In genomic region chr1:134059739-134060695, GRCm38 (mm10) we compare ENCODE assay signal across 10 mouse cellular contexts. TPM values are rescaled to one million over a fixed set of nuclear protein-coding genes. Genes with fewer than 3 reads are reported as not detected.
DNase-seq lines count a peak whose midpoint lies in the region; ATAC-seq and TF ChIP-seq lines count a peak whose summit lies in the region.
"Had no signal": no experiment of that assay in that cellular context is flagged by ENCODE, and none has a peak within 500 bp of the region (broad histone marks: within the 10 kb centered on the region; RNA-seq: fewer than 3 reads in every experiment).

No protein-coding gene starts in this region.

- H3K4me1 ChIP-seq in heart, adult 2 months (ENCODE audit: control insufficient read depth, insufficient read depth, low read length), result peaks cover 38% of the 10 kb centered on the region
- H3K4me1 ChIP-seq in CH12.LX (ENCODE audit: control insufficient read depth in 1 of 2, insufficient read depth in 2 of 2), result peaks cover 21 to 55% of the 10 kb centered on the region in 2 experiments
- H3K4me1 ChIP-seq in forebrain, postnatal 0 days (ENCODE audit: insufficient read depth), result peaks cover 20% of the 10 kb centered on the region
- peaks cover 71% of the 10 kb centered on the region for H3K4me1 ChIP-seq in liver, embryonic 16.5 days (ENCODE audit: control insufficient read depth, low read depth, low read length)
- peaks cover 26% of the 10 kb centered on the region for H3K4me1 ChIP-seq in thymus, adult 2 months (replicated peaks; ENCODE audit: control insufficient read depth, insufficient read depth, low read length)

- peak in 1 of 2 experiments; percentile 27 for DNase-seq in heart, adult 2 months
- no peak for DNase-seq in heart, postnatal 36 days
- peak; percentile 68 for DNase-seq in CH12.LX (ENCODE audit: extremely low read depth)
- DNase-seq in forebrain, postnatal 0 days, result no peak
- DNase-seq in thymus, adult 2 months, result peak; percentile 67
- no peak for DNase-seq in ovary, postnatal 36 days (ENCODE audit: low spot score)
- no peak for DNase-seq in urinary bladder, adult 18-20 months (ENCODE audit: low spot score in 2 of 2)

- peak overlapping the region; percentile 43 for H3K9ac ChIP-seq in heart, adult 2 months (ENCODE audit: low read depth, low read length)
- peak overlapping the region; percentile 23; the same call in 1 of the 2 replicates for H3K9ac ChIP-seq in CH12.LX (ENCODE audit: insufficient read depth, low read depth)
- peak overlapping the region; percentile 62; the same call in 1 of the 2 replicates for H3K9ac ChIP-seq in forebrain, postnatal 0 days
- peak overlapping the region; percentile 63 for H3K9ac ChIP-seq in liver, embryonic 16.5 days (ENCODE audit: low read depth, low read length)

- WGBS in heart, adult 2 months, result 64% methylated on average over 16 of the region's 16 CpGs
- WGBS in forebrain, postnatal 0 days, result 68% methylated on average over 16 of the region's 16 CpGs
- 55% methylated on average over 16 of the region's 16 CpGs for WGBS in liver, embryonic 16.5 days (ENCODE audit: insufficient replicate concordance)
- whole genome bisulfite sequencing in thymus, adult 2 months, result 14% methylated on average over 16 of the region's 16 CpGs

- ATAC-seq in forebrain, postnatal 0 days, result no peak
- no peak for ATAC-seq in liver, embryonic 16.5 days (ENCODE audit: low read depth)

- no peaks in the 10 kb centered on the region for H3K9me3 ChIP-seq in CH12.LX (replicated peaks; ENCODE audit: low read length)
- H3K9me3 ChIP-seq in forebrain, postnatal 0 days (ENCODE audit: low read length), result no peaks in the 10 kb centered on the region
- no peaks in the 10 kb centered on the region for H3K9me3 ChIP-seq in liver, embryonic 16.5 days (replicated peaks; ENCODE audit: control insufficient read depth, low read length)

- in situ Hi-C loops in CH12.LX (cut with MboI; ENCODE audit: low pct_ligation_motif_present, low pct_unique_long_range_greater_than_20kb, low sequenced_read_pairs), result loop anchor here (5.0 kb wide), 1 partner anchor 47 kb away; no protein-coding TSS in a partner anchor

- TF ChIP-seq RAD21 in CH12.LX (IDR thresholded peaks at IDR 0.05; ENCODE audit: low read depth, low read length), result peak; percentile 74

- peak overlapping the region; percentile 100 for H3K27ac ChIP-seq in heart, adult 2 months
- no peak overlapping the region for H3K27ac ChIP-seq in CH12.LX (ENCODE audit: insufficient read depth, low read depth)
- H3K27ac ChIP-seq in forebrain, postnatal 0 days (ENCODE audit: low read depth, low read length), result peak overlapping the region; percentile 92
- H3K27ac ChIP-seq in liver, embryonic 16.5 days (ENCODE audit: low read length), result peak overlapping the region; percentile 99
- H3K27ac ChIP-seq in thymus, adult 2 months (ENCODE audit: control insufficient read depth, insufficient read depth, low read length), result peak overlapping the region; percentile 97

- TF ChIP-seq EP300 in heart, adult 2 months (IDR thresholded peaks at IDR 0.05; ENCODE audit: insufficient read depth, low read depth, low read length), result no peak
- TF ChIP-seq EP300 in CH12.LX (IDR thresholded peaks at IDR 0.05; ENCODE audit: low read length), result peak; percentile 84

- dilution Hi-C loops in CH12.LX (cut with MboI; ENCODE audit: extremely low pct_ligation_motif_present, extremely low pct_unique_long_range_greater_than_20kb, low sequenced_read_pairs), result no loop called here

- H3K4me2 ChIP-seq in CH12.LX (ENCODE audit: insufficient read depth, low read depth, poor library complexity, severe bottlenecking), result peak overlapping the region; percentile 71
- H3K4me2 ChIP-seq in forebrain, postnatal 0 days (ENCODE audit: low read depth), result peak overlapping the region; percentile 95
- peak overlapping the region; percentile 96 for H3K4me2 ChIP-seq in liver, embryonic 16.5 days (ENCODE audit: low read depth, low read length)

- no peaks in the 10 kb centered on the region for H3K36me3 ChIP-seq in heart, adult 2 months (ENCODE audit: control insufficient read depth, insufficient read depth, low read length)
- no peaks in the 10 kb centered on the region for H3K36me3 ChIP-seq in CH12.LX (replicated peaks in 1 of 2; ENCODE audit: control insufficient read depth in 1 of 2, insufficient read depth in 1 of 2, low read length in 1 of 2)
- no peaks in the 10 kb centered on the region for H3K36me3 ChIP-seq in forebrain, postnatal 0 days (ENCODE audit: insufficient read depth)
- H3K36me3 ChIP-seq in liver, embryonic 16.5 days (ENCODE audit: control insufficient read depth, insufficient read depth), result no peaks in the 10 kb centered on the region
- H3K36me3 ChIP-seq in thymus, adult 2 months (ENCODE audit: control insufficient read depth, insufficient read depth, low read length), result no peaks in the 10 kb centered on the region

- TF ChIP-seq POLR2A in heart, adult 2 months (IDR thresholded peaks at IDR 0.05; ENCODE audit: insufficient read depth, low read depth, low read length), result no peak
- TF ChIP-seq POLR2A in CH12.LX (IDR thresholded peaks at IDR 0.05; ENCODE audit: low read depth, low read length), result no peak
- TF ChIP-seq POLR2A in thymus, adult 2 months (IDR thresholded peaks at IDR 0.05; ENCODE audit: control insufficient read depth, extremely low read depth, insufficient read depth, low read length, poor library complexity), result no peak

- H3K27me3 ChIP-seq in heart, adult 2 months (ENCODE audit: control insufficient read depth, insufficient read depth, low read length), result no peaks in the 10 kb centered on the region
- H3K27me3 ChIP-seq in CH12.LX (replicated peaks), result peaks cover 30% of the 10 kb centered on the region
- H3K27me3 ChIP-seq in forebrain, postnatal 0 days (ENCODE audit: insufficient read depth, low read length), result no peaks in the 10 kb centered on the region
- peaks cover 30% of the 10 kb centered on the region for H3K27me3 ChIP-seq in liver, embryonic 16.5 days (ENCODE audit: control insufficient read depth, insufficient read depth, low read depth, low read length)
- H3K27me3 ChIP-seq in thymus, adult 2 months (ENCODE audit: control insufficient read depth, insufficient read depth, low read length), result no peaks in the 10 kb centered on the region

- peak; percentile 71 for TF ChIP-seq CTCF in heart, adult 2 months (IDR thresholded peaks at IDR 0.05)
- TF ChIP-seq CTCF in CH12.LX (conservative IDR thresholded peaks at IDR 0.05 in 1 of 2, IDR thresholded peaks at IDR 0.05 in 1 of 2; ENCODE audit: low read depth in 2 of 2, low read length in 2 of 2), result peak in 1 of 2 experiments; percentile 86; a peak in 2 of 4 replicates
- TF ChIP-seq CTCF in forebrain, postnatal 0 days (IDR thresholded peaks at IDR 0.05; ENCODE audit: low read depth), result peak; percentile 56; the same call in 1 of the 2 replicates
- TF ChIP-seq CTCF in thymus, adult 2 months (IDR thresholded peaks at IDR 0.05; ENCODE audit: borderline replicate concordance, control insufficient read depth, extremely low read depth, insufficient read depth, low read length, poor library complexity), result no peak

- intact Hi-C loops in heart, adult 2 months (cut with DNase I), result loop anchor here (10.0 kb wide), 1 partner anchor 175 kb away; the partner anchor contains the start of gene Adora1
- intact Hi-C loops in heart, postnatal 36 days (cut with DNase I), result loop anchor here (1.0 kb wide), 1 partner anchor 44 kb away; no protein-coding TSS in a partner anchor

- H3K4me3 ChIP-seq in heart, adult 2 months, result peak overlapping the region; percentile 54
- no peak overlapping the region for H3K4me3 ChIP-seq in CH12.LX (replicated peaks in 1 of 3; ENCODE audit: low read depth in 2 of 3, low read length in 2 of 3, poor library complexity in 1 of 3)
- peak overlapping the region; percentile 37 for H3K4me3 ChIP-seq in forebrain, postnatal 0 days (ENCODE audit: low read depth, low read length)
- peak overlapping the region; percentile 63 for H3K4me3 ChIP-seq in liver, embryonic 16.5 days (ENCODE audit: low read depth, low read length)
- peak overlapping the region; percentile 75 for H3K4me3 ChIP-seq in thymus, adult 2 months (ENCODE audit: control insufficient read depth, insufficient read depth, low read length)

- no peaks in the 10 kb centered on the region for H3K79me2 ChIP-seq in heart, adult 2 months (replicated peaks; ENCODE audit: control insufficient read depth, insufficient read depth, low read length)
- no peaks in the 10 kb centered on the region for H3K79me2 ChIP-seq in CH12.LX (replicated peaks; ENCODE audit: control insufficient read depth, extremely low read depth, insufficient read depth, poor library complexity, severe bottlenecking)

TF ChIP-seq in CH12.LX, 34 proteins besides CTCF, POLR2A, EP300 and RAD21 (continues in another document):
- TF ChIP-seq BHLHE40 (IDR thresholded peaks at IDR 0.05; ENCODE audit: low read depth, low read length), result no peak; the same call in 1 of the 2 replicates

RNA-seq across cellular contexts. Expression of gene Btg2, which starts 18.9 kb away (rescaled TPM):
- 10 to 100 TPM; 29.9 to 31.0 TPM for total RNA-seq in heart, adult 2 months (2021)
- 33.5 and 35.9 TPM in 2 replicates for polyA plus RNA-seq in heart, adult 2 months (2012; rRNA removed)
- 10 to 100 TPM; 26.6 to 61.0 TPM for total RNA-seq in heart, postnatal 36 days (2021)
- 11.6 and 14.4 TPM in 2 replicates for total RNA-seq in CH12.LX (2012; rRNA removed)
- total RNA-seq in CH12.LX (2014; rRNA removed), result 14.8 and 19.7 TPM in 2 replicates
- 6.9 and 7.2 TPM in 2 replicates for polyA plus RNA-seq in CH12.LX (2012; ENCODE audit: insufficient read length, low read depth)
- total RNA-seq in forebrain, postnatal 0 days (2014; rRNA removed), result 9.2 and 11.9 TPM in 2 replicates
- 10.1 and 12.0 TPM in 2 replicates for polyA plus RNA-seq in forebrain, postnatal 0 days (2015; fragmentation: Nextera tagmentation; extraction: Ambion mirVana)
- polyA plus RNA-seq in liver, embryonic 16.5 days (2015; fragmentation: Nextera tagmentation; extraction: Ambion mirVana), result 107 and 109 TPM in 2 replicates
- polyA plus RNA-seq in thymus, adult 2 months (2012; rRNA removed), result 432 and 481 TPM in 2 replicates

RNA-seq across cellular contexts. Expression of gene Fmod, which starts 23.0 kb away (rescaled TPM):
- total RNA-seq in heart, adult 2 months (2021), result 1 to 10 TPM; 9.3 to 9.4 TPM
- 14.5 and 17.0 TPM in 2 replicates for polyA plus RNA-seq in heart, adult 2 months (2012; rRNA removed)
- 10 to 100 TPM in 1 of 2 experiments, 1 to 10 TPM in 1; 8.6 to 13.2 TPM for total RNA-seq in heart, postnatal 36 days (2021)
- not detected in 2 replicates for total RNA-seq in CH12.LX (2012; rRNA removed)
- not detected in 2 replicates for total RNA-seq in CH12.LX (2014; rRNA removed)
- not detected in 2 replicates for polyA plus RNA-seq in CH12.LX (2012; ENCODE audit: insufficient read length, low read depth)
- total RNA-seq in forebrain, postnatal 0 days (2014; rRNA removed), result 7.0 and 14.2 TPM in 2 replicates
- 14.7 and 19.6 TPM in 2 replicates for polyA plus RNA-seq in forebrain, postnatal 0 days (2015; fragmentation: Nextera tagmentation; extraction: Ambion mirVana)
- 2.2 and 3.3 TPM in 2 replicates for polyA plus RNA-seq in liver, embryonic 16.5 days (2015; fragmentation: Nextera tagmentation; extraction: Ambion mirVana)
- 3.5 and 4.4 TPM in 2 replicates for polyA plus RNA-seq in thymus, adult 2 months (2012; rRNA removed)
- total RNA-seq: ES-E14 had no signal

RNA-seq across cellular contexts. Expression of gene Chit1, which starts 51.0 kb away (rescaled TPM):
- total RNA-seq in heart, adult 2 months (2021), result not detected
- polyA plus RNA-seq in heart, adult 2 months (2012; rRNA removed), result 0.16 TPM in 1 of 2 replicates, not detected in the other
- total RNA-seq in heart, postnatal 36 days (2021), result not detected
- total RNA-seq in CH12.LX (2012; rRNA removed), result 0.25 and 0.71 TPM in 2 replicates
- 0.28 and 0.47 TPM in 2 replicates for total RNA-seq in CH12.LX (2014; rRNA removed)
- 0.18 and 0.36 TPM in 2 replicates for polyA plus RNA-seq in CH12.LX (2012; ENCODE audit: insufficient read length, low read depth)
- total RNA-seq in forebrain, postnatal 0 days (2014; rRNA removed), result 0.19 and 0.46 TPM in 2 replicates
- 0.30 and 0.41 TPM in 2 replicates for polyA plus RNA-seq in forebrain, postnatal 0 days (2015; fragmentation: Nextera tagmentation; extraction: Ambion mirVana)
- 0.19 and 0.20 TPM in 2 replicates for polyA plus RNA-seq in liver, embryonic 16.5 days (2015; fragmentation: Nextera tagmentation; extraction: Ambion mirVana)
- polyA plus RNA-seq in thymus, adult 2 months (2012; rRNA removed), result 0.54 and 0.78 TPM in 2 replicates
- total RNA-seq: left cerebral cortex, postnatal 25 days had no signal

Comparison
In these comparisons a context has a peak if more than half of its experiments do, and no peak if none do; other contexts are left out.
1. DNase-seq: peak in CH12.LX (single experiment) and thymus, adult 2 months (single experiment); none in heart, postnatal 36 days (0 of 2), forebrain, postnatal 0 days (single experiment), ovary, postnatal 36 days (single experiment) and urinary bladder, adult 18-20 months (0 of 2).
2. H3K4me3 ChIP-seq: peak in heart, adult 2 months (single experiment), forebrain, postnatal 0 days (single experiment), liver, embryonic 16.5 days (single experiment) and thymus, adult 2 months (single experiment); none in CH12.LX (0 of 3).
3. Peak in every context shown above with its lines, with median percentiles within 50 percentile points of each other: H3K9ac ChIP-seq and H3K4me2 ChIP-seq.